Mouse (Mus musculus) cerebellum, adult 11 months (tissue): ENCODE data around the gene Pygl.
"Not testable (repeated sequence)": the region's sequence is repeated elsewhere in the genome, so short reads cannot be mapped to it uniquely, and the experiment has no call there.

Experiments used
- DNase-seq: peaks from one replicate; pipeline ENCODE4 v3.0.0; 2022

Gene Pygl

DNA sequence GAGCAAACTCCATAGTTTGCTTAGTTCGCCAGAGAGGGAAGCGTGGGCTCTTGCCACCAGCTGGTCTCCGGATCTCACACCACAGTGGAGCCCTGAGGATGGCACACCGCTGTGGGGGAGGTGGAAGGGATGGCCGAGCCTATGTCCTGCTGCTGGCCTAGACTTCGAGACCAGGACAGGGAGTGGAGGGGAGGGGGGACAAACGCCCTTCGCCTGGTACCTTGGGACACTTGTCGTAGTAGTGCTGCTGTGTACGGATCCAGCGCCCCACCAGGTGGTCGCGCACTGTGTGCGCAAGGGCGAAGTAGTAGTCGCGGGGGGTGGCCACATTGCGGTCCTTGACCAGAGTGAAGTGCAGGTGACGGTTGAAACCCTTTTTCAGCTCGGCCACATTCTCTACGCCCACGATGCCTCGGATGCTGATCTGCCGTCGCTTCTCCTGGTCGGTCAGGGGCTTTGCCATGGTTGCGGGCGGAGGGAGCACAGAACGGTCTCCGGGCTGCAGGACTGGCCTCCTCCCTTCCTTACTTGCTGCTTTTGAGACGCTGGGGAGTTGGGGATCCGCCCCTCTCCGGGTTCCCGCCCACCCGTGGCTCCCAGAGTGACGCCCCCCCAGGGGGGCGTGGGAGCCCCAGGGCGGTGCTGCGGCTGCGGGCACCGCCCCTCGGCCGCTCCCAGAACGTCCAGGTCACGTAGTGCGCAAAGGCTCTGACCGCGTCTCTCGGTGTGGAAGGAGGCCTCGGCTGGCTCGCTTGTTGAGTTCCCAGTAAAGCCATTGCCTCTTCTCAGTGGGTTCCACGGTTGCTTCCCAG lies 4.0 kb downstream of the Pygl start:
- no peak for DNase-seq

DNA sequence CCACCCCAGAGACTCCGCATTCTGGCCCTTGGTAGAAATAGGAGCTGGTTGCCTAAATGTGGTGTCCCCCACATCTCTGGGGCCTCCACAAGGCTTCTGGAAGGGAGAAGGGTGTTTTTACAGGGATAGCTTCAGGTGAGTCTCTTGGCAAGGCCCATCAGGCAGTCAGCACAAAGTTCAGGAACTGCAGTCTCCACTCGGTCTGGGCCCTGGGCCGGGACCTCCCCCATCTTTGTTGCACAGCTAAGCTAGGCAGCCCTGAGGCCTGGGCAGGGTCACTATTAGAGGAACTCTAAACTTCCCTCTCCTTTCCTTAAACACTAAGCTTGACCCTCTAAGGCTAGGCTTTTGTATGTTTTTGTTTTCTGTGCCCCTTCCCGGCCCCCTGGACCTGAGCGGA lies 4.6 kb downstream of the Pygl start:
- DNase-seq = no peak

DNA sequence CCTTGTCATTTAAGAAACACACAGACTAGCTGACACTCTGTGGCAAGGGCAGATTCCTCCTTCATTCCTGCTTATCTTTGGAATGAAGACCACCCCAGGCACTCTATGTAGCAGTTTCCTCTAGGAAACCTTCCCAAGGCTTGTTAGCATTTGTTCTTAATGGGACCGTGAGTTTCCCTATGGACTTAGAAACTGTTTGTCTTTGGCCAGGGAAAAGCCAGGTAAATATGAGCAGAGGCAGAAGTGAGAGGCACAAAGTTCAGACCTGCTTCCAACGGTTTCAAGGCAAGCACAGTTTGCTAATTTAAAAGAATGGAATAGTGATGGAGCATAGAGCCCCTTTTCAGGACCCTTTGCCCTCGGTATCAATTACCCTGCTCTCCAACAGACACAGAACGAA lies 8.0 kb downstream of the Pygl start:
- no peak for DNase-seq

DNA sequence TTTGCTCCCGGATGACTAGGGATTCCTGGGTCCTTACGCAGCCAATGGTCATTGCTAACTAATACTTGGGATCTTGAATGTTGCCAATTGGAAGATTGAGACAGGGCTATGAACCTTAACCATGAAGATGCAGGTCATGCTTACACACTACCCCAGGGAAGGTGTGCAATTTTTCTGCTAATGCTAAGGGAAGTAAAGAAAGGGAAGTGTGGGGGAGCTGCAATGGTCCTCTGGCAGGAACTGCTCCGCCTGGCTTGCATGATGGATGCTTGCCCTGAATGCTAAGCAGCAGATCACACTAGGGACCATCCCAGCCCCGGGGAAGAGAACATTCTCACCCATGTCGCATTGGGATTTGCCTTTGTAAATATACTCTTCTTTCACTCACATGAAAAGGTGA lies 9.9 kb downstream of the Pygl start:
- DNase-seq = no peak

DNA sequence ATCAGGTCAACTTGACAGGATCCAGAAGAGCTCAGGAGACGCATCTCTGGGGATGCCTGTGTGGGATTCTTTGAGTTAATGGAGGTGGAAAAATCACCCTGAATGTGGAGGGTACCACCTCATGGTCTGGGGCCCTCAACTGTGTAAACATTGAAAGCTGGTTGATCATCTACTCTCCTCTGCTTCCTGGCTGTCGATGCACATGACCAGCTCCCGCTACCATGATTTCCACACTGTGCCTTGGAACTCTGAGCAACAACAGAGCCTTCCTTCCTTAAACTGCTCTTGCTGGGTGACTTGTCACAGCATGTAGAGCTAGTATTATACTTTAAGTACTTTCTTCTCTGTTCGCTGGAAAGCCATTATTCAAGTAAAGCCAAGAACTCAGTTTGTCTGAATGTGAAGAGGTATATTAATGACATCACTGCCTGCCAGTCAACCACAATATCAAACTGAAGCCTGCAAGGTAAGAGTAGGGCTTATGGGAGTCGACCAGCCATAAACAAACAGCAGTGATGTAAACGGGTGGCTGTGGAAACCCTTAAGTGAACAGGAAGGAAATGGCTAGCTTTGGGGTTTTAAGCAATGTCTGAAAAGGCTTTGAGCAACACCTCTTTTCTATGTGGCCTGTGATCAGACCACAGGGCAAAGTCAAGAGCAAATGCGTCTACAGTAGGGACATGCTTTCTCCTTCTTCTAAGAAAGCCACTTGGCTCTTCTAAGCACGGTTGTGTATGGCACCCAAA lies 12.3 kb downstream of the Pygl start:
- DNase-seq = no peak

DNA sequence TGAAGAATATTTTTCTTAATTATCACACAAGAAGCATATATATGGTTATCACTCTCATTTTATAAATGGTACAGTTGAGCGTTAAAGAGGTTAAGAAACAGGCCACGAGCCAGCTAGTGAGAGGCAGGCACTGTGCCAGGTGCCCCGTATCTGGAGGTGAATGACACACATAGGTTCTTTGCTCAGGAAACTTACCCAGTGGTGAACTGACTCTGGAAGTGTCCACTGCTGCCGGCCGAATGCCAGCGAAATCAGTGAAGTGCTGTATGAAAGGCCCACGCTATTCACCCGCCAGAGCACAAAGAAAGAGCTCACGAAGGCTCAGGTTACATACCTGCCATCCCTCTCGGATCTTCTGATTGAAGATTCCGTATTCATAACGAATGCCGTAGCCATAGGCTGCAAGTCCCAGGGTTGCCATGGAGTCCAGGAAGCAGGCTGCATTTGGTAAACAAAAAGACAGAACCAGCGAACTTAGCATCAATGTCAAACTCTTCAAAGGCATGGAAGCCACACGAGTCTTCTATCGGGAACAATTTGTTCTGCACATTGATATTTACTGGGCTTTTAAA lies 15.0 kb downstream of the Pygl start:
- DNase-seq = no peak

DNA sequence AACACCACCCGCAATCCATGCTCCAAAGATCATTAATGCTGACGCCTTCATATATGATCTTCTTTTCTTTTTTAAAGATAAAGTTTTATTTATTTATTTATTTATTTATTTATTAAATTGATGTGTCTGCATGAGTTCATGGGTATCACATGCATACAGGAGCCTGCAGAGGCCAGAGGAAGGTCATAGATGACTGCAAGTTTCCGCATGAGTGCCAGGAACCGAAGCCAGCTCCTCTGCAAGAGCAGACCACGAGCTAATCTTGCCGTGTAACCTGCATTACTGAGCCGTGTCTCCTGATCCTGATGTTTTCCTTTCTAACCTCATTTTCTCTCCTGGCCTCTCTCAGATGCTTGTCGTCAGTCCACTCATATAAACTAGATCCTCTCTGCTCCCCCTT lies 17.0 kb downstream of the Pygl start:
- DNase-seq = no peak

DNA sequence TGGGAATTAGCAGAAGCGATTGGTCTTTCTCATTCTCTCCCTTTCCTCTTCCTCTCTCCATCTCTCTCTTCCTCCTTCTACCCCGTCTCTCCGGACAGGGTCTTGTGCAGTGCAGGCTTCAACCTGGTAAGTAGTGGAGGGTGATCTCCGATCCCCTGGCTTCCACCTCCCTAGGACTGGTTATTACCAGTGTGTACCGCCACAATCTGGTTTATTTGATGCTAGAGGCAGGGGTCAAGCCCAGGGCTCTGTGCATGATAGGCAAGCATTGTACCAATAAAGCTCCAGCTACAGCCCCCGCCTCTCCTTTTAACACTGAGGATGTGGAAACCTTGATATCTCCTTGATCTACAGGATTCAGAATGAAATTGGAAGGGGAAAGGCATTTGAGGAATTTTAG lies 17.7 kb downstream of the Pygl start:
- no peak for DNase-seq

DNA sequence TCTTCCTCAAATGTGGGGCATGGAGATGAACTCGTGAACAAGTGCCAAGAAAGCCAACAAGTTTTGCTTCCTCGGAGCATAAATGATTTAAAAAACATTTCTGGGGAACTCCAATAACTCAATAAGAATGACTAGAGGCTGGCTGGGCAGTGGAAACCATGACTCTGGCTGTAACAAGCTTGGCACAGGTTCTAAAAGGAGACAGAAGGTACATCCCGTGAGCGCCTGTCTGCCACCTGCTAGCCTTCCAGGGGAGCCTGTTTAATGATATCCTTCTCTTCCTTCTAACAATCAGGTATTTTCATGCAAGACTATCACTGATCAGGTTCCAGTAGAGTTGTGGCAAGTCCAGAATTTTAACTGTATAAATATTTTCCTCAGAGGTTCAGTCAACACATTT lies 18.8 kb downstream of the Pygl start:
- no peak for DNase-seq

DNA sequence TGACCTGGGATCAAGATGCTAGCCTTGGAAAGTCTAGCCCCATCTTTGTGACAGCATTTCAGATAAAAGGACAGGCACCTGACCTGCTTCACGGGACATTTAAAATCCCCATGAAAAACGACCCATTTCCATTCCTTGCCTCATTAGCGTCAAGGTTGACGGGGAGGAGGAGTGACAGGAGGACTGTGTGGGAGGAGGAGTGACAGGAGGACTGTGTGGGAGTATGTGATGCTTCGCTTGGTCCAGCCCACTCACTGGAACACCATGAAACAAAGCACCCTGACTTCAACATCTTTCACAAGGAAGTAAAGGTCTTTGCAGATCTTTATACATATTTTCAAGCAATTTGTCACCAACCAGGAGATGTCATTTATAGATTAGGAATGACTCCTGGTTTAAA lies 23.1 kb downstream of the Pygl start:
- no peak for DNase-seq

DNA sequence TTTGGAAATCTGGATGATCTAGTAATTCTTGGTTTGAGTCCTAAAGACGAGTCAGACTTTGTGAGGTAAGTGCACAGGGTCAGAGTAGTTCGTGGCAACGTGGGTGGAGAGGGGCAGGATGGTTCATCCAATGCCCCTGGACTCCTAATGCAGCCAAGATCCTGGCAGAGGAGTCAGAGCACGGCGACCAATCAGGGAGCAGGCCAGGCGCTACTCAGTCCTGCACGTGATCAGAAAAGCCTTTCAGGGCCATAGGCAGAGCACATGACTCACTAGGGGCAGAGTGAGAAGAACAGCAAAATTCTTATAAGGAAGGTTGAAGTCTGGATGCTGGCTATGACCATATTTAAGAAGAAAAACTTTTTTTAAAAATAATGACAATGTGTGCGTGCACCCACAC lies 26.9 kb downstream of the Pygl start:
- DNase-seq = no peak

DNA sequence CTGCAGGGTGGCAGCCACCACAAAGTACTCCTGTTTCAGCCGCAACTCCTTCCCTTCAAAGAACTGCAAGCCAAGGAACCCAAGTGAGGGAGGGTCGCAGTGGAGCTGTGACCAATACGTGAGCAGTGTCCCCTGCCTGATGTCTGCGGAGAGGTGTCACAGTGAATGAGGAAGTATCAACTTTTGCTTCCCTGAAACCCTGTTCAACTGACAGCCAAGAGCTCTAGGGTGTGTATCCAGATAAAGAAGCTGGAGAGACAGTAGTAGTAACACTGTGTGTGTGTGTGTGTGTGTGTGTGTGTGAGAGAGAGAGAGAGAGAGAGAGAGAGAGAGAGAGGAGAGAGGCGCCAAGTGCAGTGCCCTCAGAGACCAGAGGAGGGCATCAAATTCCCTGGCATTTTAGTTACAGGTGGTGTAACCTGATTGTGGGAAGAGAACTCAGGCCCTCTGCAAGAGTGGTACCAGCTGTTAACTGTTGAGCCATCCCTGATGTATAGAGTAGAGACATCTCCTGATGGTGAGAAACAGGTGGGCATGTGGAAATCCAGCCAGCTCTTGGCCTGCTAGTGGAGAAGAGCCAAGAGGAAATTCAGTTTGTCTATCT lies 29.3 kb downstream of the Pygl start:
- DNase-seq = no peak

DNA sequence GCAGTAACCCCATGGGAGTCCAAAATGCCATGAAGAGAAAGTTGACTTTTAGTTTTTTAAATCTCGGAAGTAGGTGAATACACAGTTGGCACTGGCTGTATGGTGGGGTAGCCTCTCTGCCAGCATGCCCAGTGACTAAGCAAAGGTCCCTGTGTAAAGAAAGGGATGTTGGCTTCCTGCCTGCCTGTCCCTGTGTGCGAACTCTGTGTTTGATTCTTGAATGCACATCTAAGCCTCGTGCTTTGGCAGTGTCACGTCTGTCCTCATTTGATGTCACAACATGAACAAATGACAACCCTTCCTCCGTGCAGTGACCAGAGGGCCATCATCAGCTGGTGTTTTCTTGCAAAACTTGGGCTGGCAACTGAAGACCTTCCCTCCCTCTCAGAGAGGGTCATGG lies 34.9 kb downstream of the Pygl start:
- DNase-seq = no peak

DNA sequence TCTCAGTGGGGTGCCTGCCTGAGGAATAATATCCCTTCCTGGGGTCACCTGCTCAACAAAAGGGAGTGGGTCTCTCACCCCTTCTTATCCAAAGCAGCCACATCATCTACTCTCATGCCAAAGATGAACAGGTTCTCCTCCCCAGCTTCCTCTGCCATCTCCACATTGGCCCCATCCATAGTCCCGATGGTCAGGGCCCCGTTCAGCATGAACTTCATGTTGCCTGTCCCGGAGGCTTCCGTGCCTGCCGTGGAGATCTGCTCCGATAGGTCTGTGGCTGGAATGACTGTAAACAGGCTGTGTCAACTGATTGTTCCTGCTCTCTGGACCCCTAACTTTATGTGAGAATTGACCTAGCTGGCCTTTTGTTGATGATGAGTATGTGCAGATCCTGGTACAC lies 35.9 kb downstream of the Pygl start:
- DNase-seq = no peak

DNA sequence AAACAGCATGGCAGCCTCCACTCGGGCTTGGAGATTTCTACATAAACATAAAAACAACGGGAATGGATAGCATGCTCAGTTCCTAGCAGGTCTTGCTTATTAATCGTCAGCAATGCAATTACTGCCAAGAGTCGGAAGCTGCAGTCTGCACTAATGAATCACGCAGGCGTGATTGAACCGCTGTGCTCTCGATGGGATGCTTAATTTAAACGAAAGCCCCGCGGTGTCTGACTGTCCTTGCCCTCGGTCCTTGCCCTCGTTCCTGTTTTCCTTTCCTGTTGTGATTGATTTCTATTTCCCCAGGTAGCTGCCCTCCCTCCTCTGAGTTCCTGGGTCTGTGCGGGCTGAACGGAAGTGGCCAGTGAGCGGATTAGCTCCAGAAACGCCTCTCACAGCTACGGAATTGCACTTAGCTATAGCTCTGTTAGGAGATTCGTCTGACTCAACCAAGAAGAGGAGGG lies 39.0 kb downstream of the Pygl start:
- DNase-seq = no peak

DNA sequence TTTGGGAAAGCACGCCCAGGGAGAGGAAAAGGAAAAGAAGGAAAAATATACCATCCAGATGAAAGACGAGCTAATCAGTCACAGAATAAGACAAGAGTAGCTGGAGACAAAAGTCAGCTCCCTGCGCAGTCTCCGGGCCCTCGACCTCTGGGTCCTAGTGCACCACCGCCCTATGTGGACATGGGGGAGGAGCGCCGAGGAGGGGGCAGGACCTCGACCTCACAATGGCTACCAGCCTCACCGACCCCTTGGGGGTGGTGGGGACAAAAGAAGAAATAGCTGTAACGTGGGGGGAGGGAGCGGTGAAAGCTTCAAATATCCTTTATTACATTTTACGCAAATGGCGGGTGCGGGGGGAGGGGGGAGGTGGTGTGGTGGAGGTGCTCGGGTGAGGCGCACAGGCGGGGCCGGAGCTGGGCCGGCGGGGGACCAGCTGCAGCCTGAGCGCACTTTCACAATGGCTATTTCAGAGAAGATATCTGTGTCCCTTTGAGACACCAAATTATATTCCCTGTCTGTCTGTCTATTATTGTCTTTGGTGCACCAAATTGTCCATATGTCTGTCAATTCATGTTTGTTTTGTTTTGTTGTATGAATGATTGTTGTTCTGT lies 47.0 kb downstream of the Pygl start:
- peak; percentile 6 for DNase-seq

DNA sequence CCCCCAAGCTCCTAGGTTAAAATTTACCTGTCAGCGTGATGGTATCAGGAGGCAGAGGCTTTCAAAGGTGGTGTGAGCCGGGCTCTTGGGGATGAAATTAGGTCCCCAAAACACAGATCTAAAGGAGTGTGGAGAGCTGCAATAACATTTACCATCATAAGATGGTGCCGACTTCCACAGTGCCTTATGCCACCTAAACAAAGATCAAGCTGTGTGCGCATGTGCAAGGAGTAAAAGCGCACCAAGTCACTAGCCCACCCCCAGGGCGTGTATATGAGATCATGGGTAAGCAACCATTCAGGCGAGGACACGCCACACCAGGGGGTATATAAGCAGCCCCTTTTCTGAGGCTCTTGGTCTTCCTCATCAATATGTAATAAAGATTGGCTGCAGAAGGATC lies 47.8 kb downstream of the Pygl start:
- DNase-seq = not testable (repeated sequence)

DNA sequence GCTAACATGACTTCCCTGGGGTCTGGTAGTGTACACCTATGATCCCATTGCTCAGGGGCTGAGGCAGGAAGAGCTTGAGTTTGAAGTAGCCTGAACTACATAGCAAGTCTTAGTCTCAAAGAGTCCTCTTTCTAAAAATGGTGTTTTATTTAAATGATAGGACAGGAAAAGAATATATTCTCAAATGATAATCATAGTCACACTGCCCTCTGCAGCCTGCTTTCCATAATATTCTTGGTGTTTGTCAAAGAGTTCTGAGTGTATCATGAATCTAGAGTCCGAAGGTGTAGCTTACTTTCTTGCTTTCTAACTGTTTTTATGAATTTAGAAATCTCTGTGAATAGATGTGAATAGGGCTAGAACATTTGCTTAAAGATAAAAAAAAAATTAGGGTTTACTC lies 61.3 kb downstream of the Pygl start:
- no peak for DNase-seq

DNA sequence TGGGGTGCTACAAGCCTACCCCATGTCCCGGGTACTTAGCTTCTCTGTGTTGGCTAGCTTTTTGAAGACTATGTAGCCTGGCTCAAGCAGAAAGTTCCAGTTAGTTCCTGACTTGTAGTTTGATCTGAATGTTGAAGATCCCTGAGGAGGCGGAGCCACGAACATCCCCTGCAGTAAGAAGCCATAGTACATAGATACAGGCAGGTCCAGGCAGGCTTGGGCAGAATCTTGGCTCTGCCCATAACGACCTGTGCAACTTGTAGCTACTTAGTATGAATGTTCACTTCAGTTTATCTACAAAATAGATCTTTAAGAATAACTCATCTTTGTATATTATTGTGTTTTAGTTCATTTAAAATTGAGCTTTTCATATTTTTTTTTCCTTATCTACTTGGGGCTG lies 63.3 kb downstream of the Pygl start:
- no peak for DNase-seq

DNA sequence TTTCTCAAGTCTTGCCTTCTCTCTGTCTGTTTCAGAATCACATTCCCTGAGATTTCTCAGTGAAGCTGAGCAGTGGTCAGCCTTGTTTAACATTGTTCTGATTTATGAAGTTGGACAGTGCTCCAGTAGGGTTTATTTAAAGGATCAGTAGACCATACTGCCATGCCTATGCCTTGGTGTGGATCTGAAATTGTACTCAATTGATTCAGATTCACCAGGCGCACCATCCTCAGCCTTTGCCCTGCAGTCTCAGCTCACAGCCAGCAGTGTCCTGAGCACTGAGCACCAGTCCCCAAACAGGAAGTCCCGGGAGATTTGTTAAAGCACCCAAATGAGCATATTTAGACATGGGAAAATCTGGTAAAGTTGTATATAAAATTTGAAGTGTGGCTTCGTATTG lies 66.5 kb downstream of the Pygl start:
- no peak for DNase-seq

DNA sequence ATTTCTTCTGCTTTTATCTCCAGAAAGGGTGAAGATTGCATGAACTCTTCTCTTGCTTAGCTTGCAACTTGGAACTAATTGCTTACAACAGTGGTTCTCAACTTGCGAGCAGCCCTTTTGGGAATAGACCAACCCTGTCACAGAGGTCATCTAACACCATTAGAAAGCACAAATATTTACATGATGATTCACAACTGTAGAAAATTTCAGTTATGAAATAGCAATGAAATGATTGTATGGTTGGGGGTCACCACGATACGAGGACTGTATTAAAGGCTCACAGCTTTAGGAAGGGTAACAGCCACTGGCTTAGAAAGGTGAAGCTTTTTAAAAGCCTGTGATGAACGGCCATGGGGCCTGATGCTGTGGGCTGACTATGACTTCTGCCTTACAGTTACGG lies 70.2 kb downstream of the Pygl start:
- DNase-seq = no peak

DNA sequence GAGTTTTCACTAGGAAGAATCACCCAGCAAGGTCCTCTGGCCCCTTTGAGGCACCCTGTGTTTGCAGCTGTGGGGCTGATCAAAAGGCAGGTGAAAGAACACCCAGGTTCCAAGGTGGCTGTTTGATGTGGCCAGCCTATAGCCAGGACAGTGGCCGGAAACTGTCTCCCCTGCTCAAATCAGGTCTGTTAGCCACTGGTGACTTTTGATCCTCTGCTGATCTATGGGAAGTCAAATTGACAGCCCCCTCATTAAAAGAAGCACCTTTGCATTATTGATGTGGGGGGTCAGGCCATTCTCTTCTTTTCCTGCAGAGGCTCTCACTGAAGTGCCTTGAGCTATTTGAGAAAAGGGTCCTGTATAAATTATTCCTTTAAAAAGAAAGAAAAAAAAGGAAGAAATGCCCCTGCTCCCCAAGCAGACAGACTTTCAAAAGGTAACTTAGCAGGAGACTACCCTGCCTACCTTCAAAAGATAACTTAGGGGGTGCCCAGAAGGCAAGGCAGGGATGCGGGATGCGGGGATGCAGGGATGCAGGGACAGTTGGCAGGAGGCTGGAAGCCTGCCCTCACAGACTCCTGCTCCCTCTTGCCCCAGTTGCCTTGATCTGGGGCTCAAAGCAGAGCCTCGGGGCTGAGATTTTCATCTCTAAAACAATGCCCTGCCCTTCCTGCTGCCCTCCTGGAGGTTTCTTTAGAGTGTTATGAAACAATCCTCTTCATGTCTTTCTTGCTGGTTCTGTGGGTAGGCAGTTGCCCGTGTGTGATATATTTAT lies 73.8 kb downstream of the Pygl start:
- DNase-seq = no peak

DNA sequence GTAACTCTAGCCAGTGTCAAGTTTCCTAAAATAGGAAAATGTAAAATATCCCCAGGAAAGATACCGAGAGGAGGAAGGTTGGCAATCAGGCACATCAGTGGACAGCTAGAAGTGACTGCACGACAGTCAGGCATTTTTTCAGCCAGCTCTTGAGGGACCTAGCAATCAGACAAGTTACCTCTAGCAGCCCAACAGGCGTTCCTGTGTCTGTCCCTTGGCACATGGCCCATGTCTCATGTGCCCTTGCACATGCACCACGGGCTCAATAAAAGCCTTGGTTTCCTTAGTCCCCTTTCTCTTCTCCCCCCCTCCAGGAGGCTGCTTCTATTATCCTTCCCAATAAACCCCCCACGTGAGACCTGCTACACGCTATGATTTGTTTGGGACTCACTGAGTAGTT lies 75.1 kb downstream of the Pygl start:
- no peak for DNase-seq
